Mouse (Mus musculus): ENCODE results near the gene Nup93. TPM values are rescaled to one million over a fixed set of nuclear protein-coding genes. Genes with fewer than 3 reads are reported as not detected.

Nup93 gene
- polyA plus RNA-seq, 1 experiment from 2014 or later: 146 TPM

DNA sequence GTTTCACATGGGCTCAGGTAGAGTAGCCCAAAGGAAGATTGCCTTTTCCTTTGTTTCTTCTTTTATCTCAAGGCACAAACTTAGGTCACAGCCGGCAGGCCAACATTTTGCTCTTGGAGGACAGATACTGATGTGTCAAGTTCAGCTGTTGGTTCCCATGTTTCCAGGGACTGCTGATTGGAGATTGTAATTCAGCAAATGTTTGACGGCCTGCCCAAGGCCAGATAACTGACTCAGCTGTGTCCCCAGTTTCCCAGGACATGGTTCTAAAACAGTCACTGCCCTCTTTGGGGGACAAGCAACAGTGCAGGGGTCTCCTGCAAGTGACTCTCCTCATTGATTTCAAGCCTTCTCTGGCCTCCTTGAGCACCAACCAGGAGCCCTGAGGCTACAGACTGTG is 105.7 kb downstream of the Nup93 start:
- peaks cover 14% of the 10 kb centered on the region for H3K4me1 ChIP-seq
- no peak overlapping the region for H3K4me3 ChIP-seq
- 90% methylated on average over 2 of the region's 2 CpGs for WGBS
- no peaks in the 10 kb centered on the region for H3K9me3 ChIP-seq (replicated peaks)
- H3K36me3 ChIP-seq: peaks cover 6% of the 10 kb centered on the region; the same call in 1 of the 2 replicates
- DNase-seq (ENCODE audit: low spot score): no peak
- no peak overlapping the region for H3K27ac ChIP-seq
- H3K27me3 ChIP-seq (ENCODE audit: low read depth, poor library complexity, severe bottlenecking): no peaks in the 10 kb centered on the region

DNA sequence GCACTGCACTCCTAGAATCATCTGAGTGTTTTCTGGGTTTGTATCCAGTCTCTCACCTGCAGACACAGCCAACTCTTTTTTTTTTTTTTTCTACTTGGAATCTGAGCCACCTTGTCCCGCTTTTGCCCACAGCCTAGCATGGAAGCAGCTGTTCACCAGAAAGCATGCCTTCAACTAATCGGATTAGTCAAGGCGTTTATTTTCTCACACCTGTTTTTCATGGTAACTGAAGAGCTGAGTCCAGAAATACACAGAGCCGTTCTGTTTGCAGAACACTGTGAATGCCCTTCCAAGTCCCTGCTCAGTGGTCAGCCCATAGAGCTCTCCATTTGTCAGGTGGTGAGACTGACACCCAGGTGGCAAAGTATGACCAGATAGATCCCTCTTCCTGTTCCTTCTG is 107.7 kb downstream of the Nup93 start:
- Histone ChIP-seq H3K4me3 (no peak overlapping the region), H3K27ac (no peak overlapping the region), H3K27me3 (ENCODE audit: low read depth, poor library complexity, severe bottlenecking) (no peaks in the 10 kb centered on the region), H3K9me3 (replicated peaks) (no peaks in the 10 kb centered on the region), H3K36me3 (no peaks in the 10 kb centered on the region), H3K4me1 (peaks cover 16% of the 10 kb centered on the region)
- WGBS: 70% methylated on average over 4 of the region's 4 CpGs
- no peak for DNase-seq (ENCODE audit: low spot score)

DNA sequence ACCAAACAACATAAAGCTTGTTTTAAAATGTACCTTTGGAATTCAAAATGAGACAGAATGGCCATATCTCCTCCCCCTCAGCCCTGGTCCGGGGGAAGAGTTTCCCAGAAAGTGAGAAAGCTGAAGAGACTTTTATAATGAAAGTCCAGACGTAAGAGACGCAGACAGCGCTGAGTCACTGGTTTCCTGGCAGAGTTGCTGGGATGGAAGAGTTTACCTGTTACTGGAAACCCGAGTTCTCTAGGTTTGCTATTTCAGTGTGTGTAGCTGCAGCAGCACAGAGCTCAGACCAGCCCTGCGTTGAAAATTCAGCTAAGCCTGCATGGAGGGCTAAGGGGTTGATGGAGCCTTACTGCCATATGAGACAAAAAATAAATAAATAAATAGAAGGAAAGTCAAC is 108.7 kb downstream of the Nup93 start:
- Histone ChIP-seq H3K27me3 (ENCODE audit: low read depth, poor library complexity, severe bottlenecking) (no peaks in the 10 kb centered on the region), H3K4me3 (no peak overlapping the region), H3K36me3 (no peaks in the 10 kb centered on the region), H3K4me1 (peaks cover 16% of the 10 kb centered on the region), H3K9me3 (replicated peaks) (no peaks in the 10 kb centered on the region), H3K27ac (no peak overlapping the region)
- no peak for DNase-seq (ENCODE audit: low spot score)
- WGBS: 87% methylated on average over 6 of the region's 6 CpGs

DNA sequence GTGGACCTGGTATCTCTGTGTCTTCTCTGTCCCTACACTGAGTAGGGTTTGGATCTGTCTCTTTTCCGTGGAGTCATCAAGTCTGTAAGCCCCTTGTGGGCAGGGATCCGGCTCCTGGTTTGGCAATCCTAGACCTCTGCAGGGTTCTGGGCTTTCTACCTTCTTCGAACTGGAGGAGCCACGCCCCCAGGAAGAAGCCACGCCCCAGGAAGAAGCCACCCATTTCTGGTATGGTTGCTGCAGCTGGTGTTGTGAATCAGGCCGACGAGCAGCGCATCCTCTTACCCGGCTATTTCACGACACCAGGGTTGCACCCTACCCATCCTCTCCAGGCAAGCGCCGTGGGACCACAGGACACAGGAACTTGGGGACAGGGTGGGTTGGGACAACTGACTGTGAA is 109.7 kb downstream of the Nup93 start:
- 55% methylated on average over 12 of the region's 12 CpGs for WGBS

DNA sequence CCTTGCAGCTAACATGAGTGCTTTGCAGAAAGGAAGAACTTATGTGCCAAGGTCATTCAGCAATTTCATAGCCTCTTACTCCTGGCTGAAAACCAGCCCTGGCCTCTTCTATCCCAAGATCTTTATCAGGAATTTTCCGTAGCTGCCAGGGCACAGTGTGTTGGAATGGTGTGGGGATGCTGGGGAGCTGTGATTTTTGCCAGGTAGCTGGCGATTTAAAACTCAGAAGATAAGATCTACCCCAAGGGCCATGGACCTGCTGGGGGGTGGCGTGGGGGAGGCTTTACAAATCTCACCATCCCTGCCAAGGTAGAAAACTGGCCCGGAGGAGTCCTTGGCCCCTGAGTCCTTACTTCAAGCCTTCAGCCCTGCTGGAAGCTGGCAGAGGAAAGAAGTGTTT is 111.7 kb downstream of the Nup93 start:
- no peaks in the 10 kb centered on the region for H3K9me3 ChIP-seq (replicated peaks)
- WGBS: 65% methylated on average over 4 of the region's 4 CpGs
- no peaks in the 10 kb centered on the region for H3K27me3 ChIP-seq (ENCODE audit: low read depth, poor library complexity, severe bottlenecking)
- H3K36me3 ChIP-seq: no peaks in the 10 kb centered on the region
- H3K27ac ChIP-seq: no peak overlapping the region
- no peak overlapping the region for H3K4me3 ChIP-seq
- no peak for DNase-seq (ENCODE audit: low spot score)
- peaks cover 16% of the 10 kb centered on the region for H3K4me1 ChIP-seq

More for the DNA sequence above, 109.7 kb downstream of the Nup93 start:
- H3K36me3 ChIP-seq: no peaks in the 10 kb centered on the region
- H3K27ac ChIP-seq: no peak overlapping the region
- H3K4me1 ChIP-seq: peaks cover 16% of the 10 kb centered on the region
- no peak overlapping the region for H3K4me3 ChIP-seq
- no peaks in the 10 kb centered on the region for H3K27me3 ChIP-seq (ENCODE audit: low read depth, poor library complexity, severe bottlenecking)
- H3K9me3 ChIP-seq (replicated peaks): no peaks in the 10 kb centered on the region
- DNase-seq (ENCODE audit: low spot score): no peak

DNA sequence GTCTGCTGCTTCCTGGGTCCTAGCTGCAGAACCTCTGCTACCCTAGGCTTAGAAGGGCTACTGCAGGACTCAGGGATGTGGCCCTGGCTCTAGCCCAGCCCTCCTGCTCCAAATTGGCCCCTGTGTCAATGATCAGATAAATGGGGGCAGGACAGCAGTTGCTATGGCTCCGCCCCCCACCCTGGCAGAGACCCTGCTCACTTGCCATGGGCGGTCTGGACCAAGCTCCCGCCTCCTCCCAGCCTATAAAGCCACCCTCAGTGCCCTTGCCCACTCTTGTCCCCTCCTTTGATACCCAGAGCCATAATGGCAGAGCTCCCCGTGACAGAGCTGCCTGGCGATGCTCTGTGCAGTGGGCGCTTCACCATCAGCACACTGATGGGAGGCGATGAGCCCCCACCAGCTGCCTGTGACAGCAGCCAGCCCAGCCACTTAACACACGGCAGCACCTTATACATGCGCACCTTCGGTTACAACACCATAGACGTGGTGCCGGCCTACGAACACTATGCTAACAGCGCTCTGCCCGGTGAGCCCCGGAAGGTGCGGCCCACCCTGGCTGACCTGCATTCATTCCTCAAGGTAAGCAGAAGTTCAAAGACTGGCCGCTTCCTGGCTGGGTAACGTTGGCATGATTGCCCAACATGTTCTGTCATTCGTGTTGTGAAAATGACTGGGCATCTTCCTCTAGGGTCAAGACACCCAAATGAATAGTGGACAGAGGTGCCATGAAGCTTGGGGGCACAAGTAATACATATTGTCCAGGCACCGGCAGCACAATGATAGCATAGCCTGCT is 114.8 kb downstream of the Nup93 start, which contains the start of gene Slc12a3:
TSS of gene Slc12a3 (plus strand) at position 270 of the 797 bp plus-strand sequence.
- H3K9me3 ChIP-seq (replicated peaks): no peaks in the 10 kb centered on the region
- no peak within 1 kb of the TSS for H3K4me3 ChIP-seq
- no peak for DNase-seq (ENCODE audit: low spot score)
- no peaks in the 10 kb centered on the region for H3K36me3 ChIP-seq
- H3K27me3 ChIP-seq (ENCODE audit: low read depth, poor library complexity, severe bottlenecking): no peaks in the 10 kb centered on the region
- peaks cover 8% of the 10 kb centered on the region; the same call in 1 of the 2 replicates for H3K4me1 ChIP-seq
- 82% methylated on average over 21 of the region's 21 CpGs for WGBS
- no peak within 1 kb of the TSS for H3K27ac ChIP-seq

DNA sequence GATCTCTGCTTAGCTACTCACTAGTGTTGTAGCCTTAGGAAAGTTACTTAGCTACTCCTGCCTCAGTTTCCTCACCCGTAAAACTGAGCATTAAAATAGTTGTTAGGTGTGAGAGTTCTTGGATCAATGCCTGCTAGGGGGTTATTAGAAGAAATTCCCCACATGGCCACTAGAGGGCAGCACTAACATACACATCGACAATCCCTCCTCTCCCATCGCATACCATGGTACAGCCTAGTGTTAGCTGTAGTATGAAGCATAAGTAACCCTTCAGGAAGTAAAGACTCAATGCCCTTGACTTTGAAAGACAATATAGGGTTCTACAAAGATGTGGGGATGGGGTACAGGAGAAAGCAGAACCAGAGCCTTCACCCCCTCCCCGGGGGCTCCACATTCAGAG is 116.4 kb downstream of the Nup93 start:
- Histone ChIP-seq H3K4me3 (no peak overlapping the region), H3K36me3 (no peaks in the 10 kb centered on the region), H3K4me1 (0 out of 2 replicates have a peak, but pooled peaks cover 2% of the 10 kb centered on the region), H3K27me3 (ENCODE audit: low read depth, poor library complexity, severe bottlenecking) (no peaks in the 10 kb centered on the region), H3K27ac (no peak overlapping the region), H3K9me3 (replicated peaks) (no peaks in the 10 kb centered on the region)
- peak; percentile 74 for DNase-seq (ENCODE audit: low spot score)
- WGBS: 32% methylated on average over 4 of the region's 4 CpGs

DNA sequence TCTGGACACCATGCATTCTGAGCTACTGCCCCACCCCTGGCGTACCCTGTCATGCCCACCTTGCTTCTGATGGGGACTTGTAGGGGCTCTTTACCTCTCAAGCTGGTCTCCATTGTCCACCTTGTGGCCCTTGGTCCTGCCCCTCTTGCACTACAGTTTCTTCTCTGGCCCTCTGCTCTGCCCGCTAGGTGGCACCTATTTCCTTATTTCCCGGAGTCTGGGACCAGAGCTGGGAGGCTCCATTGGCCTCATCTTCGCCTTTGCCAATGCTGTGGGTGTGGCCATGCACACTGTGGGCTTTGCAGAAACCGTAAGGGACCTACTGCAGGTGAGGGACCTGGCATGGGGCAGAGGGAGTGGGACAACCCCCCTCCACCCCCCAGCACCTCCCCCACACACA is 119.0 kb downstream of the Nup93 start:
- H3K27ac ChIP-seq: no peak overlapping the region
- H3K36me3 ChIP-seq: no peaks in the 10 kb centered on the region
- WGBS: 50% methylated on average over 5 of the region's 5 CpGs
- no peaks in the 10 kb centered on the region for H3K4me1 ChIP-seq
- H3K4me3 ChIP-seq: no peak overlapping the region
- H3K27me3 ChIP-seq (ENCODE audit: low read depth, poor library complexity, severe bottlenecking): no peaks in the 10 kb centered on the region
- DNase-seq (ENCODE audit: low spot score): no peak
- no peaks in the 10 kb centered on the region for H3K9me3 ChIP-seq (replicated peaks)

DNA sequence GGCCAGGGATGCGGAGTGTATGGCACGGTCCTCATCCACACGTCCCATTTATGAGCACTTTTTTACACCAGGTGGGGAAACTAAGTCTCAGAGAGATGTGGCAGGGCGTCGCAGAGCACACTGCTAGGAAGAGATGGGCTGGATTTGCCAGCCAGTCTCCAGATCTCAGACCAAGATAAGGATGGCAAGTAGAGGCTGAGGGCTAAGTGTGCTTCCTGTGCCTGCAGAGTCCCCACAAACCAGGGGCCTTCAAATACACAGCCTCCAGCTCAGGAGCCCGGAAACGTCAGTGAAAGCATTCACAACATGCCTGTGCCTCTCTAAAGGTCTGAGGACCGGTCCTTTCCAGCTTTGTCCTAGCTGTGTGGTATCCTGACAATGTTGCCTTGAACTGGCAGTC is 123.2 kb downstream of the Nup93 start:
- Histone ChIP-seq H3K9me3 (replicated peaks) (no peaks in the 10 kb centered on the region), H3K27ac (no peak overlapping the region), H3K4me1 (no peaks in the 10 kb centered on the region), H3K4me3 (no peak overlapping the region), H3K36me3 (no peaks in the 10 kb centered on the region), H3K27me3 (ENCODE audit: low read depth, poor library complexity, severe bottlenecking) (no peaks in the 10 kb centered on the region)
- DNase-seq (ENCODE audit: low spot score): no peak
- 85% methylated on average over 8 of the region's 8 CpGs for WGBS

DNA sequence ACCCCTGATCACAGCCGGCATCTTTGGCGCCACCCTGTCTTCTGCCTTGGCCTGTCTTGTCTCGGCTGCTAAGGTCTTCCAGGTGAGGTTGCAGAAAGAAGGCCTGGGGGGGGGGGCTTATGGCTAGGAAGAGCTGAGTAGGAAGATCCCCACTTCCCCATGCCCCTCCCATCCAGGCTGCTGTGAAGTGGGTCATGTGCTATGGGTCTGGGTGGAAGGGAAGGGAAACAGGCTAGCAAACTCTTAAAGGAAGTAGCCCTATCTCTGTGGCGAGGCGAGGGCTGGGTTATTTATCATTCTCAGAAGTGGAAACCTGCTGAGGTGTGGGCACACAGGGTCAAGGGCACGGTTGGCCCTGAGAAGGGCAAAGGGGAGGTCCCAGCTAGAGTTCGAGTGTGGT is 126.4 kb downstream of the Nup93 start:
- no peaks in the 10 kb centered on the region for H3K36me3 ChIP-seq
- no peaks in the 10 kb centered on the region for H3K4me1 ChIP-seq
- DNase-seq (ENCODE audit: low spot score): no peak
- WGBS: 85% methylated on average over 7 of the region's 7 CpGs
- H3K27ac ChIP-seq: no peak overlapping the region
- H3K4me3 ChIP-seq: no peak overlapping the region
- H3K9me3 ChIP-seq (replicated peaks): no peaks in the 10 kb centered on the region
- H3K27me3 ChIP-seq (ENCODE audit: low read depth, poor library complexity, severe bottlenecking): no peaks in the 10 kb centered on the region

DNA sequence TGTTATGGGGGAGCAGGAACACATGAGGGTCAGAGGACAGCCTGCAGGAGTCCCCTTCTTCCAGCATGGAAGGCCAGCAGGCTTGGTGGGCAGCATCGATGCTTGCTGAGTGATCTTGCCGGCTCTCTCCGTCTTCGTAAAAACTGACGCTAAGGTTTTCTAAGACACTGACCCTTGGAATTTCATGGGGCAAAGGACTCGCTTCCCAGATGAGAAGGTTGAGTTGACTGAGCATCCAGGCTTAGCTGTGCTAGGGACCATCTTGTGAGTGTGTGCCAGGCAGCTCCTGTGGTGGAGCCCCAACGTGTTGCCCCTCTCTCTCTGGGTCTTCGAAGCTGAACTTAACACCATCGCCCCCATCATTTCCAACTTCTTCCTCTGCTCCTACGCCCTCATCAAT is 128.3 kb downstream of the Nup93 start:
- no peaks in the 10 kb centered on the region for H3K4me1 ChIP-seq
- no peak for DNase-seq (ENCODE audit: low spot score)
- H3K27ac ChIP-seq: no peak overlapping the region
- 89% methylated on average over 10 of the region's 10 CpGs for WGBS
- no peaks in the 10 kb centered on the region for H3K36me3 ChIP-seq
- no peaks in the 10 kb centered on the region for H3K27me3 ChIP-seq (ENCODE audit: low read depth, poor library complexity, severe bottlenecking)
- H3K9me3 ChIP-seq (replicated peaks): no peaks in the 10 kb centered on the region
- no peak overlapping the region for H3K4me3 ChIP-seq

DNA sequence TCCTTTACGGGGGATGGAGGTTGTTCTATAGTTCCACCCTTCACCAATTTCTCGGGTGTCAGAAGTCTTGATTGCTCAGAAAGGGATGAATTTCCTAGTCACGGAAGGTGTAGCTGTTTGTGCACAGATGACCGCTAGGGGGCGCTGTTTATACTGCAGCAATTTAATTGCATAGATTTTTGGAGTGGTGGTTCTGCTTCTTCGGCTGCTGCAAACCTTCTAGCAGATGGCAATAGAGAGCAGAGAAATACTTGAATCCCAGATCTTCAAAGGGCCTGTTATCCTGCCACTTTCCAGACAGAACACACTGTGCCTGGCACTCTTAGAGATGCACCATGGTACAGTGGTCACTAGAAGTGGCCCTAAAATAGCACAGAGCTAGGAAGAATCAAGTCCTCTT is 128.9 kb downstream of the Nup93 start:
- H3K36me3 ChIP-seq: no peaks in the 10 kb centered on the region
- H3K9me3 ChIP-seq (replicated peaks): no peaks in the 10 kb centered on the region
- no peak overlapping the region for H3K4me3 ChIP-seq
- DNase-seq (ENCODE audit: low spot score): peak; percentile 84
- no peaks in the 10 kb centered on the region for H3K27me3 ChIP-seq (ENCODE audit: low read depth, poor library complexity, severe bottlenecking)
- WGBS: 19% methylated on average over 6 of the region's 6 CpGs
- H3K4me1 ChIP-seq: no peaks in the 10 kb centered on the region
- H3K27ac ChIP-seq: no peak overlapping the region

DNA sequence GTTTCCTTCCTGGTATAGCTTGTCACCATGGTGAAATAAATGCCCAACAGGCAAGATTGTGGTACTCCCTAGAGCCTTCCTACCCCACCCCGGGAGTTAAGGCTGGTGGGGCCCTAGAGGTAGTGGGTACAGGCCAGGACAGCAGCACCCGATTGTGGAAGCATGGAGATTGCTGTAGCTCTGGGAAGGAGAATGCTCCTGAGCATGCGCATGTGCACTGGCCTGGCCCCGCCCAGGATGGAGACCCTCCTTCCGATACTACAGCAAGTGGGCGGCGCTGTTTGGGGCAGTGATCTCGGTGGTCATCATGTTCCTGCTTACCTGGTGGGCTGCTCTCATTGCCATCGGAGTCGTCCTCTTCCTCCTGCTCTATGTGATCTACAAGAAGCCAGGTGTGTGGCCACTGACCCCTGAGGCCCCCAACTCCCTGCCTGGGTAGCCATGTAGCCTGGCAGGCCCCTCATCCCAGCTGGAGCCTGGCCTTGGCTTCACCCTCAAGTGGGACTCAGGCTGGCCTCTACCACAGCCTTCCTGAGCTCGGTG is 129.5 kb downstream of the Nup93 start:
- DNase-seq (ENCODE audit: low spot score): no peak
- H3K36me3 ChIP-seq: no peaks in the 10 kb centered on the region
- 75% methylated on average over 11 of the region's 11 CpGs for WGBS
- H3K27ac ChIP-seq: no peak overlapping the region
- no peak overlapping the region for H3K4me3 ChIP-seq
- H3K27me3 ChIP-seq (ENCODE audit: low read depth, poor library complexity, severe bottlenecking): no peaks in the 10 kb centered on the region
- no peaks in the 10 kb centered on the region for H3K4me1 ChIP-seq
- no peaks in the 10 kb centered on the region for H3K9me3 ChIP-seq (replicated peaks)

Data from limb, embryonic 10.5 days (tissue).